Mouse (Mus musculus) olfactory bulb, adult 2 months (tissue): Measurements from ENCODE around the gene Scgb1b30. TPM values are rescaled to one million over a fixed set of nuclear protein-coding genes. Genes with fewer than 3 reads are reported as not detected.
"Not testable (repeated sequence)": the region's sequence is repeated elsewhere in the genome, so short reads cannot be mapped to it uniquely, and the experiment has no call there.

Experiments used
- H3K27ac ChIP-seq: fragments of 200-500 bp; 2 replicates; pipeline ENCODE4 v1.5.1; 2012; ENCODE audit warnings: low read depth, low read length; ENCODE audit not compliant: insufficient read depth
- H3K4me1 ChIP-seq: fragments of 200-500 bp; 2 replicates; pipeline ENCODE4 v1.6.1; 2012; ENCODE audit warnings: low read length; ENCODE audit not compliant: control insufficient read depth, insufficient read depth
- H3K4me3 ChIP-seq: fragments of 200-500 bp; 2 replicates; pipeline ENCODE4 v1.5.1; 2012; ENCODE audit warnings: mild to moderate bottlenecking, low read depth, low read length, moderate library complexity; ENCODE audit not compliant: insufficient read depth
- CTCF ChIP-seq: fragments of 200-500 bp; IDR thresholded peaks from 2 replicates; pipeline ENCODE4 v1.5.1; 2012; ENCODE audit warnings: low read depth, mild to moderate bottlenecking, low read length, moderate library complexity; ENCODE audit not compliant: insufficient read depth
- POLR2A ChIP-seq: fragments of 200-500 bp; IDR thresholded peaks from 2 replicates; pipeline ENCODE4 v1.6.1; 2012; ENCODE audit warnings: mild to moderate bottlenecking, low read depth, low read length, moderate library complexity; ENCODE audit not compliant: insufficient read depth
- WGBS: fragments of 180-500 bp; shearing (Covaris S2); methylation state at CpG from one replicate; pipeline ENCODE4 v1.1.7; 2018; 5-methylcytosine and 5-hydroxymethylcytosine counted together
- polyA plus RNA-seq: library from polyadenylated mRNA; stranded (reverse); fragments of >200 nt; gene quantifications from 2 replicates; pipeline ENCODE4 v1.2.4, GENCODE M21; 2012; ENCODE audit warnings: low replicate concordance; ENCODE audit not compliant: missing spikeins, insufficient read depth, insufficient read length

Scgb1b30 gene
- polyA plus RNA-seq, result not detected in 2 replicates

DNA sequence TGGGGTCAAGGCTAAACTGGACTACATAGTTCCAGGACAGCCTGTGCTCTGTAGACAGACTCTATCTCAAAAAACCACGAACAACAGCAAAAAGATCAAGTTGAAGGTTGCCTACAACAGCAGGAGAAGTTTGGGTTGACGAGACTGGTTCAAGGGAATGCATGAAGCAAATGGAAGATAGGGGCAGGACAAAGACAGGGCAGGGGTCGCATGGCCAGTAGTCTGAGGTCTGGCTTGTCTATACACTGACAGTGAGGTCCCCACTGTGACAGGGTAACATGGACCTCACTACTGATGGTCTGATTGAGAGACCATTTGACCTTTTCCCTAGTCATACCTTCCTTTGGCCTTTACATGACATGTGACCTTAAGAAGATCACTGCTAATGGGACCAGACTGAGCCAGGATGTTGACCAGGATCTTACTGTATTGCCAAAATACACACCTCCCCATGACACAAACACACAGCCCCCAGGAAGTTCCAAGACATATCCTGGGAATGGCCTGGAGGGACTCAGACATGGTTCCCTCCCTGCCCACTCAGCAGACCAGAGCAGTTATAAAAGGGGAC is at the start of gene Scgb1b30:
Gene Scgb1b30 (plus strand): TSS at position 521 of the 571 bp plus-strand sequence.
- H3K4me3 ChIP-seq, result no peak within 1 kb of the TSS
- WGBS, result 75% methylated on average over 3 of the region's 3 CpGs
- no peak for TF ChIP-seq POLR2A
- no peak for TF ChIP-seq CTCF
- no peak within 1 kb of the TSS for H3K27ac ChIP-seq
- H3K4me1 ChIP-seq, result no peaks in the 10 kb centered on the region

DNA sequence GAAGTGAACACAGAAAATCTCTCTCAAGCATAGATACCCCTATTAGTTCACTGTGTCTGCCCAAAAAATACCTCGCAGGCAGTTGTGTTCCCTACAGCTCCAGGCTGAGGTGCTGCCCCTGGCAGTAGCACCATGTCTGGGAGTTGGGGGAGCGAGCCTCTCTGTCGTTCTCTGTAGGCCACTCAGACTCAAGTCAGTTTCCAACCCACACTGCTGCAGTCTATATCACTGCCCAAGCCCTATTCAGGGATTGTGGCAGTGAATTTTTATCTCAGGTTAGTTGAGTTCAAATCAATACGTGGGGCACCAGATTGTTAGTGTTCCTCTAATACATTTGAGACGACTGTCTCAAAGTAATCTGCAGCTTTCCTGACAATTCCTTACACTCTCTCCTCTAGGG is 27.1 kb upstream of the Scgb1b30 start:
- 83% methylated on average over 5 of the region's 5 CpGs for WGBS
- not testable (repeated sequence) for H3K27ac ChIP-seq, H3K4me3 ChIP-seq, H3K4me1 ChIP-seq

DNA sequence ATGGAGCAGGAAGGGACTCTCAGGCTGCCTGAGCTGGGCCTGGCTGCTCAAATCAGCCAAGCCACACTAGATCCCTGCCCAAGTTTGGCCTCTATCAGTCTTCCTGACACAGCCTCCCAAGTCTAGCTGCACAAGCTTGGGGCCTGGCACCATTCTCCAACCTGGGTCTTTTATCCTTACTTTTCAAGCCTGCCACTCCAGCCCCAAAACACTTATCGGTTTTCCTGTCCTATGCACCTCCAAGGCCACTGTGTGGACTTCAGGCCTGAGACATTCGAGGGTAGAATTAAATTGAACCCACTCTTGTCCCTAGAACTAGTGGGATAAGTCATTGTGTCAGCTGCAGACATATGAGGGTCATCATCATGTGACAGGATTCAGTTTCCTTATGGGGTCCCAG is 4.8 kb downstream of the Scgb1b30 start:
- Histone ChIP-seq H3K4me1 (no peaks in the 10 kb centered on the region), H3K27ac (no peak overlapping the region), H3K4me3 (no peak overlapping the region)
- TF ChIP-seq CTCF (no peak), POLR2A (no peak)
- WGBS, result 74% methylated on average over 2 of the region's 2 CpGs

DNA sequence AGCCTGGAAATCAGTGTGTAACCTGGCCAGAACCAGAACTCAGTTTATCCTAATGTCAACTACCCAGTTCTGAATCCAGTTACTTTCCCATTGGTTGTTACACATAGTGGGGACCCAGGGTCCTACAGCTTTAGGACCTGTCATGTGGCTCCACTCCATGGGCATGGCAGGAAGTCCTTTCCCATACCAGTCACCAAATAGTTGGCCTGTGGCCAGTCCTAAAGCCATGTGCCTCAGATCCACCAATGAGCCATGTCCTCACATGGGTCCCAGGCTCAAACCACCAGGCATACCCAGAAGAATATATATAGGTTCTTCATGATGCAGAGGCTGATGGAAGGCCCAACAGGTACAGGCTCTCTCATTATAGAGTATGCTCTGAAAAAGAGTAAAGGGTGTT is 6.0 kb downstream of the Scgb1b30 start:
- H3K4me1 ChIP-seq, result no peaks in the 10 kb centered on the region
- H3K27ac ChIP-seq, result no peak overlapping the region
- H3K4me3 ChIP-seq, result no peak overlapping the region
- TF ChIP-seq POLR2A (no peak), CTCF (no peak)

DNA sequence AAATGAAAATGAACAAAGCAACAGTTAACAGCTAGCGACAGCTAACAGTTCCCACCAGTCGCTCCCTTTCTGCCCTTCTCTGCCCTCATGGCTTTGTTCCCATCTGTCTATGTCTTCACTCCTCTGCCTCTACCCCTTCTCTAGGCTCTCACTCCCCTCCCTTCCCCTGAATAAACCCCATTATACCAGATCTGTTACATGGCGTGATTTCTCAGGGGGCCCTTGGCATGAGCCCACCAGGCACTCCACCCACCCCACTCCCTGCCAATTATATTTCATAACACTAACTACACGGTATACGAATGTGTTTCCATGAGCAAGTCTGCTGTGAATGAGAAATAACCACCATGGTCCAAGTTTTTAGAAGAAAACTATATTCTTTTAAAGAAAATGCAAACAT is 14.0 kb downstream of the Scgb1b30 start:
- no peak for TF ChIP-seq CTCF
- TF ChIP-seq POLR2A, result no peak
- Histone ChIP-seq H3K27ac (no peak overlapping the region), H3K4me1 (no peaks in the 10 kb centered on the region), H3K4me3 (no peak overlapping the region)
- WGBS, result 47% methylated on average over 5 of the region's 5 CpGs

DNA sequence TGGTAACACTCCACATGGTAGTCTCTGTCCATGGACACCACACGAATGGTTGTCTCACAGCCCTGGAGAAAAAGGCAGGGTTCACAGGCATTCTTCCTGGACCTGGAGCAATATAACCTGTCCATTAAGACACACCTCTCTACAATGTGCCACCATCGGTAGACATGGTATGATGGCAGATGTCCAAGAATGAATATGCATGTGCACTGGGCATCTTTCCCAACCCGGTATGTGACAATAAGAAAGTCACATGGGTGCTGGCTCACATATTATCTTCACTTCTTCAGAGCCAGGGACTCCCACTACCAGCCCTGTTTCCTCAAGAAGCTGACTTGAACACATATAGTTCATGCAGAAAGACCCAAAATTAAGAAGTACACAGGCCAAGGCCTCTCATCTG is 21.4 kb downstream of the Scgb1b30 start:
- Histone ChIP-seq H3K27ac (no peak overlapping the region), H3K4me3 (no peak overlapping the region), H3K4me1 (0 out of 2 replicates have a peak, but pooled peaks cover 2% of the 10 kb centered on the region)
- 45% methylated on average over 3 of the region's 3 CpGs for WGBS
- TF ChIP-seq CTCF (no peak), POLR2A (no peak)

DNA sequence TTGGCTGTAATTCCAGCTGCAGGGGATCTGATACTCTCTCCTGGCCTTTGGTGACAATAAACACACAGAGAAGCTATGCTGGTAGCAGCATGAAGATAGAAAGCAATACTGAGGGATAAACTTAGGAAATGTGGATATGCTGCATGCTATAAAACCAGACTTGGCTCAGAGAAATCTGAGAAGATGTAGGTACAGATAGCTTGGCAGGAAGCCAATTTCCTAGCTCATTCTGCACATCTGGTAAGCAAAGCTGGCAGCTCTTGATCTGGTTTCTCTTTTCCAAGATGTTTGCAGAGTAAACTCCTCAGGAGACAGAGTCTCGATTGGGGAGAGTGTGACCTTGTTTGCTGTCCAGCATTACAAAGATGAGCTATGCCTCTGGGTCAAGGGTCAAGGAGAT is 25.4 kb downstream of the Scgb1b30 start:
- H3K27ac ChIP-seq, H3K4me1 ChIP-seq, H3K4me3 ChIP-seq: not testable (repeated sequence)
- 26% methylated on average over 1 of the region's 1 CpGs for WGBS

DNA sequence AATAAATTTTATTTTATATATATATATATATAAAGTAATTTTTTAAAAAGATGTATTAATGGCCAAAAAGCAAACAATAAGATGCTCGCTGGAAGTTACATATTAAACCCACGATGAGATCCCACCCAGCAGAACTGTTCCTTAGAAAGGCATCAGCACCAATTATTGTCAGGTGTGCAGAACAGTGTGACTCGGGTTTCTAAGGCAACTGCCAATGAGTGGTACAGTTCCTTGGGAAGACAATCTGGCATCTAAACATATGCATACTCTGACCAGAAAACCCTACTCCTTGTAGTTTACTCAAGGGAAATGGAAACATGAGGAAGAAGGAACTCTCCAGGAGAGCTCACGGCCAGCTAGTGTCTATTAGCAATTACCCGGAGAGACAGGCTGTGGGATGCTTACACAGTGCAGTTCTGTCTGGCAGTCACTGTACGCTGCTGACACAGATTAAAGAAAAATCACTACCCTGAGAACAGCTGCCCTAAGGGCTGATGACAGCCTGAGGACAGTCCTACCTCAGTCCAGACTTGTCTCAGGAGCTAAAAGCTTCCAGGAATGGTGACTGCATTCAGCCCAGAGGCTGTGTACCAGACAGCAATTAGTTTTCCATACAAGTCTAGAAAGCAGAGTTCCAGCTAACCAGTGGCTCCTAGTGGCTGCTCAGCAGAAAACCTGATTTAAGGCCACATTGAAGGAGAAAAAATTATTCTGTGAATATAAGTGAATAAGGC is 27.9 kb downstream of the Scgb1b30 start:
- 64% methylated on average over 6 of the region's 6 CpGs for WGBS
- TF ChIP-seq POLR2A, result no peak
- no peak for TF ChIP-seq CTCF
- Histone ChIP-seq H3K4me1 (peaks cover 6% of the 10 kb centered on the region; the same call in 1 of the 2 replicates), H3K27ac (no peak overlapping the region), H3K4me3 (no peak overlapping the region)

DNA sequence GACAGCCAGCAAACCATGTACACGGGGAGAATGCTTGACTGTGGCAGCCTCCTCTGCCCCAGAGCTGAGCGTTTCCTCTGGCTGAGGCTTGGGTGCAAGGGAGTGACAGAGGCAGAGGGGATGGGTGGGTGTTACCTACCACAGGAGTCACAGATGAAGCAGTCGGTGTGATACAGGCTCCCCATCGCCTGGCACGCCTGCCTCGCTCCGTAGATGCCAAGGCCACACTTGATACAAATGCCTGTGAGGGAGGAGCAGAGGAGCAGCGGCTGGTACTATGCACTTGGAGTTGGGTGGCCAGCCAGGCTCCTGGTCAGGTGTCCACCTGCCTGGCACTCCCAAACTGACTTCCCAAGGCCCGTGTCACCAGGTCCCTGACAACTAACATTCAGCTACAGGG is 30.1 kb downstream of the Scgb1b30 start:
- TF ChIP-seq CTCF, result no peak
- no peak for TF ChIP-seq POLR2A
- Histone ChIP-seq H3K4me3 (no peak overlapping the region), H3K27ac (no peak overlapping the region), H3K4me1 (peaks cover 4% of the 10 kb centered on the region; the same call in 1 of the 2 replicates)
- whole genome bisulfite sequencing, result 77% methylated on average over 9 of the region's 9 CpGs

DNA sequence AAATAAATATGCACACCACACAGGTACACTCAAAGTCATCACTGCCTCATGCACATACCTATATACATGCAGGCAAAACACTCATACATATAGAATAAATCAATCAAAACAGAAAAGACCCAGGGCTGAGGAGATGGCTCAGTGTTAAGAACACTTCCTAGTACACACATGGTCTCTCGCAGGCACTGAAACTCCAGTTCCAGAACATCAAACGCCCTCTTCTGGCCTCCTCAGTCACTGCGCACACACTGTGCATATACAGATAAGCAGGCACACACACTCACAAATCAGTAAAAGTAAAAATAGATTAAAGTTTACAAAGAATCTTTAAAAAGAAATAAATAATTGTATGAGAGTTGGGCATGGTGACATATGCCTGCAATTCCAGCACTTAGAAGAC is 31.1 kb downstream of the Scgb1b30 start:
- H3K27ac ChIP-seq, result no peak overlapping the region
- 84% methylated on average over 3 of the region's 3 CpGs for WGBS
- no peak overlapping the region for H3K4me3 ChIP-seq
- TF ChIP-seq CTCF (no peak), POLR2A (no peak)
- H3K4me1 ChIP-seq, result peaks cover 7% of the 10 kb centered on the region; the same call in 1 of the 2 replicates
